Mouse (Mus musculus) neural tube, embryonic 10.5 days (tissue): ENCODE data around the gene Ankmy2.
A peak's percentile ranks its signal among the peaks of the same experiment; 100 is the strongest.
"Not testable (repeated sequence)": the region's sequence is repeated elsewhere in the genome, so short reads cannot be mapped to it uniquely, and the experiment has no call there.

Experiments used
- DNase-seq: peaks from one replicate; pipeline ENCODE4 v3.0.0-alpha.2; 2017; ENCODE audit warnings: low spot score; ENCODE audit errors: extremely low spot score

Ankmy2 gene

GRCm38 (mm10) chr12:36157638-36158308 lies 859 bp downstream of the Ankmy2 start, which contains the start of gene Bzw2:
Bzw2 (minus strand) TSS chr12:36158080.
- peak; percentile 70 for DNase-seq

GRCm38 (mm10) chr12:36164126-36164791 lies 7.3 kb downstream of the Ankmy2 start:
- DNase-seq = no peak

GRCm38 (mm10) chr12:36165299-36165698 lies 8.4 kb downstream of the Ankmy2 start:
- DNase-seq = no peak

GRCm38 (mm10) chr12:36177227-36177626 lies 20.3 kb downstream of the Ankmy2 start:
- no peak for DNase-seq

- no peak for DNase-seq
Observed at GRCm38 (mm10) chr12:36182570-36182969, 25.7 kb downstream of the Ankmy2 start.

GRCm38 (mm10) chr12:36187081-36187480 lies 30.2 kb downstream of the Ankmy2 start:
- DNase-seq = no peak

- no peak for DNase-seq
Observed at GRCm38 (mm10) chr12:36189610-36190009, 32.7 kb downstream of the Ankmy2 start.

- DNase-seq = no peak
Observed at GRCm38 (mm10) chr12:36190343-36190742, 33.4 kb downstream of the Ankmy2 start.

GRCm38 (mm10) chr12:36194976-36195375 lies 38.1 kb downstream of the Ankmy2 start:
- DNase-seq = no peak

- not testable (repeated sequence) for DNase-seq
Observed at GRCm38 (mm10) chr12:36205579-36206119, 48.7 kb downstream of the Ankmy2 start.

- DNase-seq = peak; percentile 54
Observed at GRCm38 (mm10) chr12:36207072-36207799, 50.3 kb downstream of the Ankmy2 start.

- no peak for DNase-seq
Observed at GRCm38 (mm10) chr12:36207800-36208148, 50.9 kb downstream of the Ankmy2 start.

- DNase-seq = no peak
Observed at GRCm38 (mm10) chr12:36208456-36208855, 51.5 kb downstream of the Ankmy2 start.

GRCm38 (mm10) chr12:36210096-36210495 lies 53.2 kb downstream of the Ankmy2 start:
- DNase-seq = no peak

- no peak for DNase-seq
Observed at GRCm38 (mm10) chr12:36214389-36215148, 57.7 kb downstream of the Ankmy2 start.

GRCm38 (mm10) chr12:36215149-36215480 lies 58.2 kb downstream of the Ankmy2 start:
- DNase-seq = peak; percentile 41

GRCm38 (mm10) chr12:36216230-36216629 lies 59.3 kb downstream of the Ankmy2 start:
- no peak for DNase-seq

- DNase-seq = no peak
Observed at GRCm38 (mm10) chr12:36216905-36217304, 60.0 kb downstream of the Ankmy2 start.

GRCm38 (mm10) chr12:36224392-36224791 lies 67.5 kb downstream of the Ankmy2 start:
- no peak for DNase-seq

- DNase-seq = no peak
Observed at GRCm38 (mm10) chr12:36231386-36231785, 74.5 kb downstream of the Ankmy2 start.

GRCm38 (mm10) chr12:36241171-36241570 lies 84.3 kb downstream of the Ankmy2 start:
- DNase-seq = no peak
